Mouse (Mus musculus): ENCODE measurements around the gene Rab43. TPM values are rescaled to one million over a fixed set of nuclear protein-coding genes. Genes with fewer than 3 reads are reported as not detected.

Gene Rab43
- polyA plus RNA-seq, 1 experiment from 2014 or later, result 6.6 TPM

DNA sequence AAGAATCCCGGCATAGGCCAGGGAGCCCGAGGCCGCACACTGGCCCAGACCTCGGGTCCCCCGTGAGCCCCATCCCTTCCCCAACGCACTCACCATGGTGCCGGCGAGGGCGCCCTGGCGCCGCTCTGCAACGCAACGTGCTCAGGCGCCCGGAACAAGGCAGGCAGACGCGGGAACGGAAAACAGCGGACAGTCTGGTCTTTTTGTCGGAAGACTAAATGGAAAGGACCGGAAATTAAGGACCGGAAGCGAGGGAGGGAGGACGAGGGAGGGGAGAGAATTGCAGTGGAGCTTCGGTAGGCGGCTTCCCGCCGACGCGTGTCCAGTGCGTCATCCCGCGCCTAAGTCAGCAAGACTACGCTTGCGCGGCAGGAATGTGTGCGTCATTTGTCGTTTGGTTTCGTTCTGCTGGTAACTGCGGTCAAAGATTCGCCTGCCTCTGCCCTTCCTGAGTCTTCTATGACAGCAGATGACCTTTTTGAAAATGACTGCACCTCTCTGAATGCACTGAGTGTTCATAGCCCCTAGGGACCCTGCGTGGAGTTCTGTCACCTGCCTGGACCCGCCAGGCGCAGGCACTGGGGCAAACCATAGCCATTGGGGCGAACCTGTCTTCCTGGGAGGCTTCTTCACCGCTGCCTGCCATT, 26.7 kb upstream of the Rab43 start, which contains the start of gene Isy1:
Isy1 (minus strand) TSS at position 248 of the 647 bp plus-strand sequence.
- Histone ChIP-seq H3K4me3 (peak within 1 kb of the TSS; percentile 68), H3K27ac (peak within 1 kb of the TSS; percentile 90), H3K4me1 (peaks cover 23% of the 10 kb centered on the region), H3K27me3 (ENCODE audit: poor library complexity, severe bottlenecking) (no peaks in the 10 kb centered on the region), H3K9me3 (no peaks in the 10 kb centered on the region), H3K36me3 (replicated peaks) (peaks cover 56% of the 10 kb centered on the region)
- DNase-seq (ENCODE audit: extremely low spot score, low spot score), result peak; percentile 95
- under 1% methylated on average over 46 of the region's 46 CpGs for WGBS

DNA sequence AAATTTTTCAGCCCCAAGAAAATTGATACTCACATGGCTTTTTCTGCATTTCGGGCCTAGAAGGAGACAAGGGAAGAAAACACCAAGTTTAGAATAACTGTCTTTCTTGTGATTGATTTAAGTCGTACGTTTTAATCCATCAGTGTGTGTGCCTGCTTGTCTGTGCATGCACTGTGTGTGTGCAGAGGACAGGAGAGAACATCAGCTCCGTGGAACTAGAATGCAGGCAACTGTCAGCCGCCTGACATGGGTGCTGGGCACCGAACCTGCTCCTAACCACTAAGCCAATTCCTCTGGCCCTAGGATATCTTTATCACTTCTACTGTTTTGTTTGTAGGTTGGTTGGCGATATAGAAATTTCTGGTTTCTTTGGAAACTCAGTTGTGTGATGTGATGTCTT, 23.7 kb upstream of the Rab43 start, which contains the start of gene Gm45140:
Gm45140 (minus strand) TSS at position 101 of the 400 bp plus-strand sequence.
- Histone ChIP-seq H3K27me3 (ENCODE audit: poor library complexity, severe bottlenecking) (no peaks in the 10 kb centered on the region), H3K36me3 (replicated peaks) (peaks cover 61% of the 10 kb centered on the region), H3K4me1 (peaks cover 23% of the 10 kb centered on the region), H3K27ac (no peak within 1 kb of the TSS), H3K4me3 (no peak within 1 kb of the TSS), H3K9me3 (no peaks in the 10 kb centered on the region)
- WGBS, result 96% methylated on average over 7 of the region's 7 CpGs
- no peak for DNase-seq (ENCODE audit: extremely low spot score, low spot score)

GRCm38 (mm10) chr6:87820366-87820765, 8.4 kb upstream of the Rab43 start:
- no peak for DNase-seq (ENCODE audit: extremely low spot score, low spot score)
- H3K9me3 ChIP-seq, result no peaks in the 10 kb centered on the region
- WGBS, result 93% methylated on average over 2 of the region's 2 CpGs
- H3K27ac ChIP-seq, result no peak overlapping the region
- no peak overlapping the region for H3K4me3 ChIP-seq
- peaks cover 99% of the 10 kb centered on the region for H3K36me3 ChIP-seq (replicated peaks)
- H3K27me3 ChIP-seq (ENCODE audit: poor library complexity, severe bottlenecking), result no peaks in the 10 kb centered on the region
- H3K4me1 ChIP-seq, result no peaks in the 10 kb centered on the region

GRCm38 (mm10) chr6:87814486-87814885, 2.5 kb upstream of the Rab43 start:
- no peak overlapping the region for H3K4me3 ChIP-seq
- peaks cover 65% of the 10 kb centered on the region for H3K36me3 ChIP-seq (replicated peaks)
- H3K27ac ChIP-seq, result no peak overlapping the region
- DNase-seq (ENCODE audit: extremely low spot score, low spot score), result no peak
- 94% methylated on average over 5 of the region's 5 CpGs for WGBS
- H3K4me1 ChIP-seq, result peaks cover 29% of the 10 kb centered on the region
- H3K27me3 ChIP-seq (ENCODE audit: poor library complexity, severe bottlenecking), result peaks cover 17% of the 10 kb centered on the region
- no peaks in the 10 kb centered on the region for H3K9me3 ChIP-seq

GRCm38 (mm10) chr6:87812656-87813055, 692 bp upstream of the Rab43 start:
- WGBS, result 90% methylated on average over 1 of the region's 1 CpGs
- H3K36me3 ChIP-seq (replicated peaks), result peaks cover 48% of the 10 kb centered on the region

DNA sequence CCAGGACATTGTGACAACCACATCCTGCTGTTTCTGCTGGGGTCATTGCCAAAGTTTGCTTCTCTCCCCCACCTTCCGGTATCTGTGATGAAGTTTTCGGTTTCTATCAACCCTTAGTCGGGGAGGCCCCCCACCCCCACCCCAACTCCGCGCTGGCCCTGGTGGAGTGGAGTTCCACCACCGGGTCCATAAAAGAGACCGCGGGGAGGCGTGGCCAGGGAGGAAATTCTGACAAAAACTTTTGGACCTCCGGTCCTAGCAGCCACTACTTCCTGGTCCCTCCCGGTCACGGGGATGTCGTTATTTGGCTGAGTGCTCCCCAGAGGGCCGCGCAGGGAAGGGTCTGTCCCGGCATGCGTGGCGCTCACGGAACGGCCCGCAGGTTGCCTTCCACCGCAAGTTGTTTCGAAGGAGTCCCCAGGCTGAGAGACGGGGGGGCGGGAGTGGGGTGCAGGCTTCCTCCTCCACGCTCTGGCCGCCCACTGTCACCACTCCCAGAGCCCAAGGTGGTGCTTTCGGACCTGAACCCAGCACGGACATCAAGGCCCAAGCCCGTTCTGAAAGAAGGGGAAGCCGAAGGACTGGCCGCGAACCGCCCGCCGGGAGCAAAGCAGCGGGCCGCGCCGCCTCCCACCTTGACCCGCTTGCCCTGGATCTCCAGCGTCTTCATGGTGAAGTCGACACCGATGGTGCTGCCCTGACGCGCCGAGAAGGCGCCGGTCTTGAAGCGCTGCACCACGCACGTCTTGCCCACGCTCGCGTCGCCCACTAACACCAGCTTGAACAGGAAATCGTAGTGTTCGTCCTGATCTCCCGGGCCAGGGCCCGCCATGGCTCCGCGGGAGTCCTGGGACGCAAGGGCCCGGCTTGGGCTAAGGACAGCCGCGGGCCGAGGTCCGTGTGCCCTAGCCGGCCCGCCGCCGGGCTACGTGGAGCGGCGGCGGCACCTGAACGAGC, 973 bp downstream of the Rab43 start:
- H3K36me3 ChIP-seq (replicated peaks), result peaks cover 31% of the 10 kb centered on the region
- 1% methylated on average over 77 of the region's 77 CpGs for WGBS
- peak overlapping the region; percentile 86 for H3K27ac ChIP-seq
- H3K9me3 ChIP-seq, result no peaks in the 10 kb centered on the region
- peaks cover 32% of the 10 kb centered on the region for H3K4me1 ChIP-seq
- peak overlapping the region; percentile 76 for H3K4me3 ChIP-seq
- DNase-seq (ENCODE audit: extremely low spot score, low spot score), result peak; percentile 61
- peaks cover 18% of the 10 kb centered on the region for H3K27me3 ChIP-seq (ENCODE audit: poor library complexity, severe bottlenecking)

More at GRCm38 (mm10) chr6:87812656-87813055, 692 bp upstream of the Rab43 start:
- peaks cover 29% of the 10 kb centered on the region for H3K4me1 ChIP-seq
- H3K27ac ChIP-seq, result no peak overlapping the region
- peaks cover 18% of the 10 kb centered on the region for H3K27me3 ChIP-seq (ENCODE audit: poor library complexity, severe bottlenecking)
- H3K4me3 ChIP-seq, result peak overlapping the region; percentile 76
- DNase-seq (ENCODE audit: extremely low spot score, low spot score), result no peak
- H3K9me3 ChIP-seq, result no peaks in the 10 kb centered on the region

- WGBS, result 51% methylated on average over 6 of the region's 6 CpGs
- Histone ChIP-seq H3K27me3 (ENCODE audit: poor library complexity, severe bottlenecking) (peaks cover 18% of the 10 kb centered on the region), H3K36me3 (replicated peaks) (peaks cover 25% of the 10 kb centered on the region), H3K4me1 (peaks cover 32% of the 10 kb centered on the region), H3K4me3 (peak overlapping the region; percentile 76), H3K27ac (no peak overlapping the region), H3K9me3 (no peaks in the 10 kb centered on the region)
- DNase-seq (ENCODE audit: extremely low spot score, low spot score), result no peak
Measured at GRCm38 (mm10) chr6:87810311-87810710, 1.7 kb downstream of the Rab43 start.

DNA sequence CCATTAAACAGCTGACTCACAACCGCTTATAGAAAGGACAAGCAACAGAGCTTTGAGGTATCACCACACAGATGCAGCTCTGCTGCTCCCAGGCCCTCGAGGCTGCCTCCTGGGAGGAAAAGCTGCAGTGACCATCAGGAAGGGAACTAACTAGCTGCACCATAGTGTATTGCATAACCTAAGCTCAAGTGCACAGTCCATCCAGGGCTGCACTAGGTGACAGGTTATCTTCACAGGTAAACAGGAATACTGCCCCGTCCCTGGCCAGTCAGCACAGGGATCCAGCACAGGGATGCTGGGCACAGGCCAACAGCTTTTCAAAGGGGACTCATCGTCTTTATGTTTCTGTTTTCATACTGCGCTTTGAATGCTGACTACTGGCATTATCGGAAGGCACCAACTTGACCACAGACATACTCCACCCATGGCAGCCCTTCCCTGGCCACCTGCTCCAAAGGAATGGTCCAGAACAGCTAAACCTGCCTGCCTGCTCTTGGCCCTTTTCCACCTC, 2.3 kb downstream of the Rab43 start:
- no peak for DNase-seq (ENCODE audit: extremely low spot score, low spot score)
- 93% methylated on average over 6 of the region's 6 CpGs for WGBS
- no peak overlapping the region for H3K4me3 ChIP-seq

DNA sequence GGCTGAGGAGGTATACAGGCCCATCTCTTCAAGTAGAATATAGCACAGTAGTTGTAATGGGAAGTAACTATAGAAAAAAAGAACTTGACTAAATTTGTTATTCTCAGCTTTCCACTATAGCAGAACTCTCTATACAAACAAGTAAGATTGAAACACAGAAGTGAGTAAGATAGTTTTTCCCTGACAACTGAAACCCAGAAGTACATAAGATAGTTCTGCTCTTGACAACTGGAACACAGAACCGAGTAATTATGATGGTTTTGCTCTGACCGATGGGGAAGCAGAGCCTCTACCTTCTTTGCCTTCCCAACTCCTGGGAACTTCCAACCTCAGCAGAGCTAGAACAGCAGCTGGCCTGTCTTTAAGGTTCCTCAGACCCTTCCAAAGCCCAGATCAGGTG, 2.8 kb downstream of the Rab43 start:
- whole genome bisulfite sequencing, result 87% methylated on average over 2 of the region's 2 CpGs
- Histone ChIP-seq H3K4me3 (no peak overlapping the region), H3K36me3 (replicated peaks) (peaks cover 16% of the 10 kb centered on the region), H3K27me3 (ENCODE audit: poor library complexity, severe bottlenecking) (peaks cover 18% of the 10 kb centered on the region), H3K4me1 (peaks cover 32% of the 10 kb centered on the region), H3K27ac (no peak overlapping the region), H3K9me3 (no peaks in the 10 kb centered on the region)
- no peak for DNase-seq (ENCODE audit: extremely low spot score, low spot score)

More for the DNA sequence above, 2.3 kb downstream of the Rab43 start:
- no peaks in the 10 kb centered on the region for H3K9me3 ChIP-seq
- peaks cover 19% of the 10 kb centered on the region for H3K36me3 ChIP-seq (replicated peaks)
- peaks cover 32% of the 10 kb centered on the region for H3K4me1 ChIP-seq
- no peak overlapping the region for H3K27ac ChIP-seq
- H3K27me3 ChIP-seq (ENCODE audit: poor library complexity, severe bottlenecking), result peaks cover 18% of the 10 kb centered on the region

DNA sequence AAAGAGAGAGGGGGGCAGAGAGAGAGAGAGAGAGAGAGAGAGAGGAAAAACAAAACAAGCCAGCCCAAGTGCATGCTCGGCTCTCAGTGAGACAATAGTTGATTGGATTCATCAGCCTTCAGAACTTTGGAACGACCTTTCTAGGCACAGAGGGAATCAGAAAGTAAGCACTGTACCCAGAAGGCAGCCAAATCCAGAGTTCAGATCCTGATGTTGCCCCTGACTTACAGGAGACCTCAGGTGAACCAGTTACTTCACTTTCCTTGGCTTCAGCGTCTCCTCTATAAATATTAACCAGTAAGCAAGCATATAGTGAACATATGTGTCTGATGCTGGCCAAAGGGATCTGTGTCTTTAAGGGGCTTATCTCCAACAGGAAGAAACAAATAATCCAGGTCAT, 3.4 kb downstream of the Rab43 start:
- H3K4me1 ChIP-seq, result peaks cover 32% of the 10 kb centered on the region
- WGBS, result 78% methylated on average over 3 of the region's 3 CpGs
- H3K27ac ChIP-seq, result no peak overlapping the region
- peaks cover 15% of the 10 kb centered on the region for H3K27me3 ChIP-seq (ENCODE audit: poor library complexity, severe bottlenecking)
- DNase-seq (ENCODE audit: extremely low spot score, low spot score), result no peak
- H3K36me3 ChIP-seq (replicated peaks), result peaks cover 10% of the 10 kb centered on the region
- no peaks in the 10 kb centered on the region for H3K9me3 ChIP-seq
- no peak overlapping the region for H3K4me3 ChIP-seq

DNA sequence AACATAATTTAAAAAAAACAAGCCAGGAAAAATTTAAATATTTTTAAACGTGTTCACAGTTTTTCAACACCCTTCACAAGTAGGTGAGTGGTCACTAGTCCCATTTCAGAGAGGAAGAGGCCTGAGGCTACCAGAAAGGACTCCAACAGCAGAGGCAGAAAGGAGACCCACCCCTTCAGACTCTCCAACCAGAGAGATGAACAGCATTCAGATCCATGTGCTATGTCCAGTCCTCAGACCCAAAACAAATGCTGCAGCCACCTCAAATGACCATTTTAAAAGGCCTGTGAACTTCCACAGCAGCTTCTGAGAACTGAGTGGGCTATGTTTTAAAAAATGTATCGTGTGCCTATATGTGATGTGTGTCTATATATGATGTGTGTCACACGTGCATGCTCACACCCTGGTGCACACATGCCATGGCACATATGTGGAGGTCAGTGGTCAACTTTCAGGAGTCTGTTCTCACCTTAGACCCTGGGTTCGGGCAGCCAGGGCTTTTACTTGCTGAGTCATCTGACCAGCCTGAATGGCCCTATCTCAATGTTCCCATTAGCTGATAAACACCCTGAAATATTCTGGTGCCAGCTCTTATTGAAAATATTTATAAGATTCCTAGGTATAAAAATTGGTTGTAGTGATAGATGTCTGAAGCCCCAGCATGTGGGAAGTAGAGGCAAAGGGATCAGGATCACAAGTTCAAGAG, 4.1 kb downstream of the Rab43 start:
- DNase-seq (ENCODE audit: extremely low spot score, low spot score), result no peak
- Histone ChIP-seq H3K4me3 (no peak overlapping the region), H3K9me3 (no peaks in the 10 kb centered on the region)

GRCm38 (mm10) chr6:87806857-87807256, 5.1 kb downstream of the Rab43 start:
- H3K27ac ChIP-seq, result no peak overlapping the region
- 37% methylated on average over 2 of the region's 2 CpGs for WGBS

More for the DNA sequence above, 4.1 kb downstream of the Rab43 start:
- Histone ChIP-seq H3K4me1 (peaks cover 30% of the 10 kb centered on the region), H3K27ac (no peak overlapping the region), H3K27me3 (ENCODE audit: poor library complexity, severe bottlenecking) (peaks cover 10% of the 10 kb centered on the region; the same call in 1 of the 2 replicates), H3K36me3 (replicated peaks) (0 out of 2 replicates have a peak, but pooled peaks cover 5% of the 10 kb centered on the region)
- WGBS, result 87% methylated on average over 4 of the region's 4 CpGs

More at GRCm38 (mm10) chr6:87806857-87807256, 5.1 kb downstream of the Rab43 start:
- Histone ChIP-seq H3K4me1 (peaks cover 21% of the 10 kb centered on the region), H3K36me3 (replicated peaks) (0 out of 2 replicates have a peak, but pooled peaks cover 5% of the 10 kb centered on the region), H3K4me3 (no peak overlapping the region), H3K9me3 (no peaks in the 10 kb centered on the region), H3K27me3 (ENCODE audit: poor library complexity, severe bottlenecking) (peaks cover 10% of the 10 kb centered on the region; the same call in 1 of the 2 replicates)
- DNase-seq (ENCODE audit: extremely low spot score, low spot score), result no peak
